Mouse (Mus musculus) cortical plate, adult 2 months (tissue): ENCODE data around the gene Mettl21a.

Source experiments
- CTCF ChIP-seq: fragments of 200-500 bp; IDR thresholded peaks from 2 replicates; pipeline ENCODE4 v1.5.1; 2011; ENCODE audit warnings: mild to moderate bottlenecking, control low read depth, low read length; ENCODE audit not compliant: insufficient read depth; ENCODE audit errors: extremely low read depth
- POLR2A ChIP-seq: fragments of 200-500 bp; IDR thresholded peaks from 2 replicates; pipeline ENCODE4 v1.6.1; 2011; ENCODE audit warnings: mild to moderate bottlenecking, low read length, control low read depth; ENCODE audit not compliant: insufficient read depth; ENCODE audit errors: extremely low read depth

- TF ChIP-seq POLR2A: no peak
- TF ChIP-seq CTCF: no peak
Measured at GRCm38 (mm10) chr1:64578801-64579200, 38.2 kb downstream of the Mettl21a start.
